Mouse (Mus musculus) E14TG2a.4 (cell line): ENCODE results near the gene Snrpa1.

Experiments
- CTCF ChIP-seq: conservative IDR thresholded peaks from 2 replicates; pipeline ENCODE4 v1.5.1; 2014; ENCODE audit warnings: low read length
- POU5F1 ChIP-seq: IDR thresholded peaks from 2 replicates; pipeline ENCODE4 v1.6.1; 2014; ENCODE audit warnings: low read length, borderline replicate concordance

DNA sequence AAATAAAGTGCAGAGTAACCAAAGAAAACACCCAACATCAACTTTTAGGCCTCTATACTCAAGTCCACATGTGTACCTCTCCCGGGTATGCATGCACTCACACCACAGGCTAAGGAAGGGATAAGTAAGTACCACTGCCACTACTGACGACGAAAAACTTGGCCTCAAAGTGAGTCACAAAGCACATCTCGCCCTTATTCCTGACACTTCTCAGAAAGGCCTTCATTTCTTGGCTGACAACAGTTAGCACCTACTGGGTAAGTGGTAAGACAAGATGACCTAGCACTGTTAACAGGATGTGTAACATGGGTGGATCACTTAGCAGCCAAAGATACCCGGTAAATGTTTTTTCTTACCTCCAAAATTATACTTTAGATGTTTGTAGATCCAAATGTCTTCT is 45.7 kb downstream of the Snrpa1 start:
- TF ChIP-seq CTCF, result no peak
- no peak for TF ChIP-seq POU5F1
